Mouse (Mus musculus) liver, adult (tissue): ENCODE measurements around the gene Cstf1.

Experiments
- GATA4 ChIP-seq: IDR thresholded peaks from 2 replicates; pipeline ENCODE4 v1.6.1; 2014; ENCODE audit warnings: mild to moderate bottlenecking, low read length; ENCODE audit not compliant: insufficient replicate concordance

The Cstf1 gene

DNA sequence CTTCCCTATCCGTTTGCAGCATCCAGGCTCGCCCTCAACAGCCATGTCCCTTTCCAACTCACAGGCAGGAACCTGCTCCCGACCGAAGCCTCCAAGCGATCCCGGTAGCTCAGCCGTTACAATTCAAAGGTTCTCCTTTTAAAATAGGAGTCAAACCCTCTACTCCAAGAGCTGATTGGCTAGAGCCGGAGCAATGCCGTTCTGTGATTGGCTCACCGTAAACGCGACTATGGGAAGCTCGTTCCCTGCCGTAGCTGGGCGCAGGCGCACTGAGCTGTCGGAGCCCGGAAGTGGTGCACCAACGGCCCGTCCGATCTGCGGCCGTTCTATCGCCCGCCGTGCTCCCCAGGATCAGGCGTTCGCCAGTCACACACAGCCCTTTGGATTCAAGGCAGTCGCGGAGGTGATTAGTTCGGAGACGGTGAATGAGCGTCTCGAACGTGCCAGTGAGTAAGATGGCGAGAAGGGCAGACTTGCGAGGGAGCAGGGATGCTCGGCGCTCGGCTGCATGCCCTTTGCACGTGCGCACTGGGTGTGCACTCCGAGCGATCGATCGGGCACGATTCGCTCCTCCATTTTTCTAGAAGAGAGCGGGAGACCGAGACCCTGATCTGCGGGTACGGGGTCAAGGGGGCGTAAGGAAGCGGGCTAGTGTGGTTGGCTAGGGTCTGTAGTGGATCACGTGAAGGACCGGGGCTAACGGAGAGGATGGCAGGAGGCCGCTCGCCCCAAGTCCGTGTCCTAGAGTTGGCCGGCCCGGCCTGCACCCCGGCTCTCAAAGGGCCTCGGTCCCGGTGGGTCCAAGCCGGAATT, at the start of gene Cstf1, which contains the start of gene Aurka:
TSS of gene Cstf1 (plus strand) at position 271 of the 813 bp plus-strand sequence.
TSS of gene Aurka (minus strand) at position 125 of the 813 bp plus-strand sequence.
- TF ChIP-seq GATA4: peak; percentile 48; the same call in 1 of the 2 replicates

DNA sequence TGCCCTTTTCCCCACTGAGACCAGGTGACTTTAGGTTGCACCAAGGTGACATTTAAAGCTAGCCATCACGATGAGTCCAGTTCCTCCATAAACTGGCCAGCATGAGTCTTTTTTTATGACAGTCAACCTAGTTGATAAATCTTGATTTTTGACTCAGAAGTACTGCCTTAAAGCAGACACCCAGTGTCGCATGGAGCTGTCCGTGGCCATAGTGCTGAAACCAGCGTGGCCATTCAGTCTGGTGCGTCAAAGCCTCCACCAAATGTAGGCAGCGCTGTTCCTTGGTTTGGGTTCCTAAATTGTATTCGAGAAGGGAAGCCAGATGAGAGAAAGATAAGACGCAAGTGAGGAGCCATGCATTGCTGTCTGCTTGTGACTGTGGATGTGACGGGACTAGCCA, 49.6 kb upstream of the Cstf1 start:
- no peak for TF ChIP-seq GATA4

DNA sequence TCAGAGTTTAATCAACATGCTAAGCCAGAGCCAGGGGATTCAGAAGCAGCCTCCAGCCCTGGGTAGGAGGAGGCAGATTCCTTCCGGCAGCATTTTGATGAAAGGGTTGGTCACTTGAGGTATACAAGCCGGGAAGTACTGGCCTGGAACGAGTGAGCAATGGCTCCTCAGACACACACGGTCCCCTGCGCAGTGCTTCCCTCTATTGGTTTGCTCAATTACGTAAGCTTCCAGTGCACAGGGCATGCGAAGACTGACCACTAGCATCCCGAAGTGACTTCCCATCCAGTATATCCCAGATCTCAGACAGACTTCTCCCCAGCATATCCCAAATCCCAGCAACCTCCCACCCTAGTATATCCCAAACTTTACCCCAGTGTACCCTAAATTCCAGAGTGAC, 42.2 kb upstream of the Cstf1 start:
- TF ChIP-seq GATA4: no peak

DNA sequence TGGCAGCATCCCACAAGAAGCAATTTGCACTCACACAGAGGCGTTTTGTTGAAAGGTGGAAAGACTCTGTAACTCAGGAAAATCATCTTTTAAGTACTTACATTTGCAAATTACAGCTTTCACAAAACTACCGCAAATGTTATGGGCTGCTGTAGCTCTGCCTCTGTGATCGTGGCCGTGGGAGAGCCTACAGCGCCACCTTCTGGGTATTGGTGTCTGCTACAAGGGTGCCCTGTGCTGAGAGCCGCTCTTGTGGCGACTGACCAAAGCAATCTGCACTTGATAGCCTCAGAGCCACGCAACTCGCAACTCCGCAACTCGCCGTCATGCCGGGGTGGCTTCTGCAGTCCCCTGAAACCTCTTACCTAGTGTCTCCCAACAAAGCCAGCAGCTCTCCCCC, 41.3 kb upstream of the Cstf1 start:
- TF ChIP-seq GATA4: no peak

DNA sequence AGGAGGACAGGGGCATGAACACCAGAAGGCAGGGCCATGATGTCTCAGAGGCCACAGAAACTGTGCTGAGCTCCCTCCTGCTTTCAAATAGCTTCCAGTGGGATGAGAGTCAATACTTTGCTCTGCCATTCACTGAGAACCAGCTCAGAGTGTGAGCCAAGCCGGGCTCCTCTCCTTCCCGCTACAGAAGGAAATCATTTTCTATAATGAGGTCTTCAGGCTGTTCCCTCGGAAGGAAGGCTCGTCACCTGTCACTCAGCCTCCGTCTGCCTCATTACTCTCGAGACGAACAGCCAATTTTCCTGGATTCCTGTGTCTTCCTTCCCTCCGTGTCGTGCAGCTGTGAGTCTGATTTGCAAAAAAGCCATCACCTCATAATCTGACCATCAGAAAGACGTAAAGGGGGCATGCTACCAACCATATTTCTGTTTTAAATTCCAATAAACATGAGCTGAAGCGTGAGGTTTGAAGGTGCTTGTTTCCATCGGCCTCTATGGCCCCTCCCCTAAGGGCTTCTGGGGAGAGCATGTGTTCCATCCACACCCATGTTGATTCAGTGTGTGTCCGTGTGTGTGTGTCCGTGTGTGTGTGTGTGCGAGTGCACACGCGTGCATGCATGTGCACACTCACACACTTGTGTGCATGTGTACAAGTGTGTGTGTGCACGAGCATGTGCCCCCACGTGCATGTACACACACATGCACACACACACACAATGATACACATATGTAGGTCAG, 32.1 kb upstream of the Cstf1 start:
- TF ChIP-seq GATA4: no peak

DNA sequence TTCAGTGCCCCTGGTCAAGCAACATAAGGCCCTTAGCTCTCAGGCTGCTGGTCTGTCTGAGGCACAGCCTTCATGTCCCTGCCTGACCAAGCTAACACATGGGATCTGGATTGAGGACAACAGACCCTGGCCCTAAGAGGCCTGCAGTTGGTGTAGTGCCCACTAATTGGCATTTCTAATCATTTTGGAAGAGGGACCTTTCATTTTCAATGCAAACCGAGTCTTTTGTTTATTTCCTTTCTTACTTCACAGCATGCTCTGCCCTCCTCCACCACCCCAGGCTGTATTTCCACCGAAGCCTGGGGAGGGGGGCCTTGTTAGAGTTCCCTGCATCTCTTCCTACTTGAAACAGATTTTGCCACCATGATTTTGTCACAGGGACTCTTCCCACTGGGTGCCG, 29.5 kb upstream of the Cstf1 start:
- no peak for TF ChIP-seq GATA4

DNA sequence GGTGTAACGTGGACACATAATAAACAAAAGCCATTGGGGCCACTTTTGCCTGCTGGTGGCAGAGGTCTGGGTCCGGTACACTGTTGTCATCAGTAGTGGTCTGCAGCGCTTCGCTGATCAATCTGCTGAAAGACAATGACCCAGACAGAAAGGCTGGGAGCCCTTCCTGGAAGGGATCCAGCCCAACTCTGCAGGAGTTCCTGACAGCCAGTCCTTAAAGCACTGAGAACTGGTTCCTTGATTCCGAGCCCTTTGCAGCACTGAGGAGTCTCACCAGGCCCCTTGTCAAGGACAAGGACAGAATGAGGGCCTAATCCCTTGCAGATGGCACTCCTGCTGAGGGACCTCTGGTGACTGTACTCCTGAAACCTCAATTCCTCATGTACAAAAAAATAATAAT, 28.9 kb upstream of the Cstf1 start:
- no peak for TF ChIP-seq GATA4

DNA sequence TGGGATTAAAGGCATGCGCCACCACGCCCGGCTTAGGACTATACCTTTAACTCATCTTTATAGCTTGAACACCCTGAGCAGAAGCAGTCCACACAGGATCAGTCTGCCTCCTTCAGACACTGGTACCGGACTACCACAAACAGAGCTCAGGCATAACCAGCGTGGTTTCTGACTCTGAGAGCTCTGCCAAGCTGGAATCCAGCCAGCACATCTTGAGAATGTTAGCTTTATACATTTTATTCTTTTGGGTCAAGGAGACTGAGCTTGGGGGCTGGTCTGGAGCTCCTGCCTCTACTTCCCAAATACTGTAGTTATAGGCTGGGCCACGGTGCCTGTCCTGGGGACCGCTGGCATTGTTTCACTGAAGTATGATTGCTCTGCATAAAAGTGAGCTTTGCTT, 26.7 kb upstream of the Cstf1 start:
- TF ChIP-seq GATA4: no peak

DNA sequence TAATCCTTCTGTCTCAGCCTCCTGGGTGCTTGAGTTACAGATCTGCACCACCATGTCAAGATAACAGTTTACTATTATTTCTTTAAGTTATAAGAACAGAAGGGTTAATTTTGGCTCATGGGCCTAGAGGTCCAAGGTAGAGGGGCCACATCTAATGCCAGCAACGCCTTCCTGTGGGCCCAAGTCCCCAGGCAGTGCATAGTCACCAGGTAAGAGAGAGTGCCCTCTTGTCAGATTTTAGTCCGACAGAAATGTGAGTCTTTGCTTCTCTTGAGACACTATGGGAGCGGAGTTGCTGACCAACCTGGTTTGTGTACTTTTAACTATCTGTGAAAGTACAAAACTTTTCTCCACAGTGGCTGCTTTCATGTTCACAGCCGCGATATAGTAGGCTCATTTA, 25.8 kb upstream of the Cstf1 start:
- no peak for TF ChIP-seq GATA4

DNA sequence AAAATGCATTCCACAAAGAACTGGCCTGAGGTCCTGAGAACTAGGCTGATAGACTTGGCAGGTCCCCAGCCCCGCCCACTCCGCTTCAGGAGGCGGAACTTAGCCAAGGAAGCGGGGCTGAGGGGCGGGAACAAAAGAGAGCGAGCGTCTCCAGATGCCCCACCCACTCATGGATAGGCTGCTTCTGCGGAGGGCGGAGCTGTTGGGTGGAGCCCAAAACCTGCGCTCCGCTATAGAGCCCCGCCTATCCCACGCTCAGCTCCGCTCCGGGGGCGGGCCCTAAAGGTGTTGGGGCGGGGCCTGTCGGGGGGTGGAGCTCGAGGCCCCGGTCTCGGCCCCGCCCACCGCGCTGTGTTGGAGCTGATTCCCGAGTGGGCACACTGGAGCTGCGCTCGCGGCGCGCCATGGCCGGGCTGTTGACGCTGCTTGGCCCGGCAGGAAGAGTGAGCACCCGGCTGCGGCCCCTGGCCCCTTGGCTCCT, 25.2 kb upstream of the Cstf1 start, which contains the start of gene Fam210b:
TSS of gene Fam210b (plus strand) at position 308 of the 481 bp plus-strand sequence.
- no peak; the same call in 1 of the 2 replicates for TF ChIP-seq GATA4

DNA sequence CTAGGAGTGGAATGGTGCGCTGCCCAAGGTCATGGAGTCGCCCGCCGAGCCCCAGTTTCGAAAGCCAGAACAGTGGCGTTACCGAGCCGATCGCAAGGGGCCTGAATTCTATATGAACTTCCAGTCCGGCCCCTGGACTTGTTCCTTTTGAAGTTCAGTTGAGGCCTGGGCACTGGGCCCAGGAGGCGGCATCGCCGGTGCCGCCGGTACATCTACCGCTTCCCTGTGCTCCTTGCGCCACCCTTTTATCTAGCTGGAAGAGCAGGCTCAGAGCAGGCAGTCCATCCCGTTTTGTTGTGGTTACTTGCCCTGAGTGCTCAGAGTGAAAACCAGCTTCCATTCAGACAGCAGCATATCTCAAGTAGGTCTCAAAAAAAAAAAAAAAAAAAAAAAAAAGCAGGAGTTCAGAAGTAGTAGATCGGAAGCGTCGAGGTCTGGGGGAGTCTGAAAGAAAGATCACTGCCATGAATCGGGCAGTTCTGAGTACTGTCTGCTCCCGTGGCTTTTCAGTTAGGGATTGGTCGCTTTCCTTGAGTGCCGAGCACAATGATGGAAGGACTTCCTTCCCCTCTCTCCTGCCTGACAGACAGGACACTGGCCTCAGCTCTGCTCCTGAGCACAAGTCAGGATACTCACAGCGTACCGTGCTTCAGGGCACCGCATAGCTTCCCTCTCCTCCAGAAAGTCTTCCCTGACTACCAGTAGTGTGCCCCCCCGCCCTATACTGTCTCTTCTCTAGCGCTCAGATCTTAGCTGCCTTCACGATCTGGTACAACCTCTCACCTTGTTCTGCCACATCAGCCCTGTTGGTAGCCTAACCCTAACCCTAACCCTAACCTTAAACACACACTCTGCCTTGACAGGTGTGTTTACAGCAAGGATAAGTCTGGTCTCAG, 24.2 kb upstream of the Cstf1 start:
- no peak for TF ChIP-seq GATA4

DNA sequence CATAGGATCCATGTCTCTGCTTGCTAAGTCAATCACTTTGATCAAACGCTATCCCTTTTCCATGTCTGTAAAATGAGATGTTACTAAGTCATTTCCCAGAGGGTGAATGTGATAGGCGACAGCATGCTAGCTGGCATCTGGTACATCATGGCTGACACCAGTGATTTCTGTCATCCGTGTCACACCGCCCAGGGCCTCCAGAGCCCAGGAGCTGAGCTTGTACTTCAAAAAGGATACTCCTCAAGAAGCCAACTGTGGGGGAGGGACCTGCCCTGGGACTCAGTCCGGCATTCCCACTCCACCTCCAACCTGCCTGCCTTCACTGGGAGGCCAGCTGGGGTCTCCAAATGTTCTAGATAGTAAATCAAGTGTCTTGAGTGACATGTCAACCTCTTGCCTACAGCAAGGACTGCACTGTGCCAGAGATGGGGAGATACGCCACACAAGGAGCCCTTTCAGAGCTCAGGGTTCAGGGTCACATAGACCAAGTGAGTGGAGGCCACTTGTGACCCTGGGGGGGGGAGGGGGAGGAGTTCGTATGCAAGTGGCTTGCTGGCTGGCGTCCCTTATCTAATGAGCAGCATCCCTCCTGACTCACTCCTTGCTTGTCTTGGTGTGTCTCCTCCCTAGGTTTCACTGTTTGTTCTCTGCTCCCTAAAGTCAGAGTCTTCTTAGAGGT, 23.4 kb upstream of the Cstf1 start:
- TF ChIP-seq GATA4: no peak

DNA sequence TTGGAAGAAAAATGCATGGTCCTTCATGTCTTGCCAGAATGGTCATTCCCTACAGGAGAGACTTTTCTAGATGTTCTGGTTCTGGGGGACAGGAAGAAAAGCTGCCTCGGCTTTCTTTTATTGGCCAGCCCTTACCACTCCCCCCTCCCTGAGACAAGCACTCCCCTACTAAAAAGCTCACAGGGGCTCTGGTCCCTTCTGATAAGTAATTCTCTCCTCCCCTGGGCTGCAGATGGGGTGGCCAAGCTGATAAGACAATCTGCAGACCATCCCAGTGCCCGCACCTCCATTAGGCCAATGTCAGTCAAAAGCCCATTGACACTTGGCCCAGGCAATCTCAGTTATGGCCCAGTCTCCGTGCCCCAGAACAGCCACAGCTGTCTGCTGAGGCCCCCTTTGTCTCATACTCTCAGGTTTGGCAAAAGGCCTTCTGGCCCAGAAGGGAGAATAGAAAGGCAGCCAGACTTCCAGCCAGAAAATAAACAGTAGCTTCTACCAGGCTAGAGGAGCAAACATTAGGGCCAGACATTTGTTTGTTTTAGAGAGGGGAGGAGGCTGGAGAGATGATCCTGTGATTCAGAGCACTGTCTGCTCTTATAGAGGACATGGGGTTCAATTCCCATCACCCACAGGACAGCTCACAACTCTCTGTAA, 22.1 kb upstream of the Cstf1 start:
- TF ChIP-seq GATA4: no peak

DNA sequence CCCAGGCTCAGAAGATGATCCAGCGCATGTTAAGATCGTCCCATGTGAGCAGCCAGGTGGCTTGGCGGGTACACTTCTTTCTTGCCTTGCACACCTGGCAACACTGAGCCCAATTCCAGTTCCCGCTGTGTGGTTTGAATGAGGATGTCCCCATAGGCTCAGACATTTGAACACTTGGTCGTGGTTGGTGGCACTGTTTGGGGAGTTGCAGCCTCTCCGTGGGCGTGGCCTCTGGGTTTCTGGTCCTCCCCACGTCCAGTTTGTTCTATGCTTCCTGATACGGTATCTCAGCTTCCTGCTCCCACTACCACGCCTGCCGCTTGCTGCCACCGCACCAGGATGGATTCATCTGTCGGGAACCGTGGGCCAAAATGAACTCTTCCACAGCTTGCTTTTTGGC, 20.7 kb upstream of the Cstf1 start:
- no peak for TF ChIP-seq GATA4
